Mouse (Mus musculus) intestine, embryonic 15.5 days (tissue): ENCODE measurements around the gene Rhebl1. TPM values are rescaled to one million over a fixed set of nuclear protein-coding genes. Genes with fewer than 3 reads are reported as not detected.
"Not testable (repeated sequence)": the region's sequence is repeated elsewhere in the genome, so short reads cannot be mapped to it uniquely, and the experiment has no call there.

Experiments used
- ATAC-seq: fragments of 200-750 bp; cut with Nextera tagmentation; 2 replicates; pipeline ENCODE4 v1.8.0; 2017; ENCODE audit warnings: moderate TSS enrichment, moderate library complexity
- H3K27ac ChIP-seq: fragments of 300-500 bp; sonication (generic); 2 replicates; pipeline ENCODE4 v1.5.1; 2015; ENCODE audit warnings: mild to moderate bottlenecking, inconsistent platforms
- H3K27me3 ChIP-seq: fragments of 300-500 bp; sonication (generic); replicated peaks from 2 replicates; pipeline ENCODE4 v1.6.1; 2015; ENCODE audit warnings: inconsistent platforms
- H3K36me3 ChIP-seq: fragments of 300-500 bp; sonication (generic); 2 replicates; pipeline ENCODE4 v1.6.1; 2015; ENCODE audit warnings: inconsistent platforms
- H3K4me1 ChIP-seq: fragments of 300-500 bp; sonication (generic); replicated peaks from 2 replicates; pipeline ENCODE4 v1.6.1; 2015; ENCODE audit warnings: inconsistent platforms
- H3K4me2 ChIP-seq: fragments of 300-500 bp; sonication (generic); replicated peaks from 2 replicates; pipeline ENCODE4 v1.6.1; 2015; ENCODE audit warnings: mild to moderate bottlenecking, inconsistent platforms
- H3K4me3 ChIP-seq: fragments of 300-500 bp; sonication (generic); replicated peaks from 2 replicates; pipeline ENCODE4 v1.5.1; 2015; ENCODE audit warnings: inconsistent platforms
- H3K9ac ChIP-seq: fragments of 300-500 bp; sonication (generic); 2 replicates; pipeline ENCODE4 v1.6.1; 2015; ENCODE audit warnings: inconsistent platforms
- H3K9me3 ChIP-seq: fragments of 300-500 bp; sonication (generic); 2 replicates; pipeline ENCODE4 v1.6.1; 2016; ENCODE audit warnings: inconsistent platforms
- WGBS: fragments of 180-500 bp; shearing (Covaris S2); methylation state at CpG from one replicate; pipeline ENCODE4 v1.1.7; 2015; 5-methylcytosine and 5-hydroxymethylcytosine counted together
- polyA plus RNA-seq: library from polyadenylated mRNA; unstranded; fragments of >200 nt; fragmentation: Nextera tagmentation; extraction: Ambion mirVana; gene quantifications from 2 replicates; pipeline ENCODE4 v1.2.1, GENCODE M21; 2015

Gene Rhebl1
- 10.8 and 12.5 TPM in 2 replicates for polyA plus RNA-seq

DNA sequence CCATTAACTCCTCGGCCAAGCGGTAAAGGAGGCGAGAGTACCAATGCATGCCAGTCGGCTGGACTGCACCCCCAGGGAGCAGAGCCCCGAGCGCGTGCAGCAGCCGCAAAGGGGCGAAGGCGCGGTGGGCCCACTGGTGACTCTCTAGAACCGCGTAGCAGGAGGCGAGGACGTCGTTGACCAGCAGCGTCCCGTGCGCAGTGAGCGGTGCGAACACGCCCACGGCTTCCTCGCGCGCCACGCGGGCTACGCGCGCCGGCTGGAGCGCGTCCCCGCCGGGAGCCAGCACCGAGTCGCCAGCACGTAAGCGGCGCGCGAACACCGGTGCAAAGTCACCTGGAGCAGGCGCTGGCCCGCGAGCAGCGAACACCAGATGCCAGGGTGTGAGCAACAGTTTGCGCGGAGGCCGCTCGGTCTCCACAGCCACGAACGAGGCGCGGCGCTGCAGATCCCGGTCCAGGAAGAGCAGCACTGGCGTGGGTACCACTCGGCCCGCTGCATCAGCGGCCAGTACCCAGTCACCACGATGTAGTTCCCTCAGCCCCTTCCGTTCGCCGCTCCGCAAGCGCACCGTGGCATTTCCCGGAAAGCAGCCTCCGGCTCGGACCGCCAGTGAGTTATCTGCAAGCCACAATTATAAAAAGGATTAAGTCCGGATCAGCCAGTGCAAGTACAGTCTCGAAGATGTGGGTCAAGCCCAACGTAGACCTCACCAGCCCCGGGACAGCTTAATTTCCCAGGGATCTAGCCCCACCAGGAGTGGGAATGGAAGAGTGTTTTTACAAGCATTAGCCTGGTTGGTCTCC lies at the start of gene Rhebl1:
Rhebl1 (minus strand) TSS at position 601 of the 806 bp plus-strand sequence.
- no peaks in the 10 kb centered on the region for H3K9me3 ChIP-seq
- peaks cover 71% of the 10 kb centered on the region for H3K27me3 ChIP-seq
- peak within 1 kb of the TSS; percentile 96 for H3K4me2 ChIP-seq
- peak within 1 kb of the TSS; percentile 46 for H3K9ac ChIP-seq
- WGBS, result under 1% methylated on average over 77 of the region's 77 CpGs
- ATAC-seq, result peak; percentile 17; the same call in 1 of the 2 replicates
- peak within 1 kb of the TSS; percentile 54 for H3K4me3 ChIP-seq
- no peaks in the 10 kb centered on the region for H3K36me3 ChIP-seq
- H3K4me1 ChIP-seq, result peaks cover 45% of the 10 kb centered on the region
- H3K27ac ChIP-seq, result no peak within 1 kb of the TSS

DNA sequence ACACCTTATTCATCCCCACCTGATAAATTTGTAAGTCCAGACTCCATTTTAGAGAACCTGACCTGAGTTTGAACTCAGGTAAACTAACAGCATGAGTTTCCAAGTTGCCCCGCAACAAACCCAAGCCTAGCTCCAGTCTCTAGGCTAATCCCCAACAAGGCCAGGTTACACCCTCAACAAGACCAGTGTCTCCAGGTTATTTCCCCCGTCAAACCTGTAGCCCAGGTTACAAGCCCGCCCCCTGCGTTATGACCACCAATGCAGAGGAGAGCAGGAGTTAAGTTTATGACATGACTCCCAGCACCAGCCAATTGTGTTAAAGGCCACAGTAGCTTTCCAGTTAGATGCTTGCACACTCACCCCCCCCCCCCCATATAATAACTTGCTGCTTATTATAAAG lies 48.8 kb upstream of the Rhebl1 start:
- 55% methylated on average over 4 of the region's 4 CpGs for WGBS

DNA sequence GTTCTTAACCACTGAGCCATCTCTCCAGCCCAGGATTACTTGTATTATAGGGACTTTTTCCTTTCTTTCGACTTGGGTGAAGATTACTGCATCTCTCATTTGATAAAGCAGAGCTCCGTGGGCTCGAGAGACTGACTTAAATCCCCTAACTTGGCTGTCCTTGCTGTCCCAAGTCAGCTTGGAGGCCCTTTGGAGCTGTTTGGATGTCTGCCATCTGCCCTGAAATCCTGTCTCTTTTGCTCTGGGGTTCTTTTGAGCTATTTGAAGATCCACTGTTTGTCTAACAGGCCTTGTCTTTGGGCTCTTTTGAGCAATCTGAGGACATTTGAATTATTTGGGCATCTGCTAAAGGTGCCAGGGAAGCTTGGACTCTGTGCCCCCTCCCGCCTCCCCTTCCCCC lies 47.7 kb upstream of the Rhebl1 start:
- H3K36me3 ChIP-seq, result no peaks in the 10 kb centered on the region
- no peak overlapping the region for H3K4me3 ChIP-seq
- ATAC-seq, result no peak
- no peak overlapping the region for H3K4me2 ChIP-seq
- 84% methylated on average over 4 of the region's 4 CpGs for whole genome bisulfite sequencing
- H3K27me3 ChIP-seq, result no peaks in the 10 kb centered on the region
- no peaks in the 10 kb centered on the region for H3K4me1 ChIP-seq
- no peaks in the 10 kb centered on the region for H3K9me3 ChIP-seq
- no peak overlapping the region for H3K9ac ChIP-seq
- H3K27ac ChIP-seq, result no peak overlapping the region

More for the DNA sequence above, 48.8 kb upstream of the Rhebl1 start:
- Histone ChIP-seq H3K4me1 (no peaks in the 10 kb centered on the region), H3K27me3 (no peaks in the 10 kb centered on the region), H3K9ac (no peak overlapping the region), H3K4me3 (no peak overlapping the region), H3K4me2 (no peak overlapping the region), H3K27ac (no peak overlapping the region), H3K36me3 (no peaks in the 10 kb centered on the region), H3K9me3 (no peaks in the 10 kb centered on the region)
- ATAC-seq, result no peak

DNA sequence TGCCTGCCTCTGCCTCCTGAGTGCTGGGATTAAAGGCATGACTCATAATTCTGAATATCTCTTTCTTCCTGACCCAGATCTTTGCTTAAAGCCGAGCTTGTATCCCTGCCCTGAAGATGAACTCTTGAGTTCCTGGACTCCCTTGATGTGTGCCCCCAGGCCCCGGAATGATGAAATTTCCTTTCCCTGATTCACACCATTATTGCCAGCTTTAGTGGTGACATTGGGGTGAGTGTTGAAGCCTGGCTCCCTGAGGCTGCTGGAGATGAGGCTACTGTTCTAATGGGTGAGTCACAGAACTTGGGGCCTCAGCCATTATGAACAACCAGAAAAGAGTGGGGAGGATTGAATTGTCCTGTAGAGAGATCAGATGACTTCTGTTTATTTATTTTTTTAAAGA lies 47.2 kb upstream of the Rhebl1 start:
- Histone ChIP-seq H3K4me2 (no peak overlapping the region), H3K36me3 (no peaks in the 10 kb centered on the region), H3K4me1 (no peaks in the 10 kb centered on the region), H3K27me3 (no peaks in the 10 kb centered on the region), H3K9me3 (no peaks in the 10 kb centered on the region), H3K27ac (no peak overlapping the region), H3K4me3 (no peak overlapping the region), H3K9ac (no peak overlapping the region)
- no peak for ATAC-seq
- WGBS, result 77% methylated on average over 2 of the region's 2 CpGs

DNA sequence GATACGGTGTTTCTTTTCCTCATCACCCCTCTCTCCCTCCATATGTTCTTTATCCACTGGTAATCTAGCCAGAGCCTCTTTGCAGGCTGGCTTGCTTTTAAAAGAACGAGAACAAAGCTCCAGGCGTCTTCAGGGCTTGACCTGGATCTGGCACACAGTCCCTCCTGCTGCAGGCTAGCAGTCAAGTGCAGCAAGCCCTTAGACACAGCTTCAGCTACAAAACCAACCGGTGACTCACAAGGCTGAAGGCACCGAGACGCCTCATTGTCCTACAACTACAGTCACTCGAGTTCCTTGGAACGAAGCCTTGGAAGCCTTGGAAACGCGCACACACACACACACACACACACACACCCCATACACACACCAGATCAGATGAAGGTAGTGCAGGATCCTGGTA lies 46.5 kb upstream of the Rhebl1 start:
- no peak for ATAC-seq
- WGBS, result 80% methylated on average over 10 of the region's 10 CpGs
- Histone ChIP-seq H3K9me3 (no peaks in the 10 kb centered on the region), H3K4me3 (no peak overlapping the region), H3K27me3 (no peaks in the 10 kb centered on the region), H3K4me2 (no peak overlapping the region), H3K9ac (no peak overlapping the region), H3K36me3 (no peaks in the 10 kb centered on the region), H3K27ac (no peak overlapping the region), H3K4me1 (peaks cover 1% of the 10 kb centered on the region)

DNA sequence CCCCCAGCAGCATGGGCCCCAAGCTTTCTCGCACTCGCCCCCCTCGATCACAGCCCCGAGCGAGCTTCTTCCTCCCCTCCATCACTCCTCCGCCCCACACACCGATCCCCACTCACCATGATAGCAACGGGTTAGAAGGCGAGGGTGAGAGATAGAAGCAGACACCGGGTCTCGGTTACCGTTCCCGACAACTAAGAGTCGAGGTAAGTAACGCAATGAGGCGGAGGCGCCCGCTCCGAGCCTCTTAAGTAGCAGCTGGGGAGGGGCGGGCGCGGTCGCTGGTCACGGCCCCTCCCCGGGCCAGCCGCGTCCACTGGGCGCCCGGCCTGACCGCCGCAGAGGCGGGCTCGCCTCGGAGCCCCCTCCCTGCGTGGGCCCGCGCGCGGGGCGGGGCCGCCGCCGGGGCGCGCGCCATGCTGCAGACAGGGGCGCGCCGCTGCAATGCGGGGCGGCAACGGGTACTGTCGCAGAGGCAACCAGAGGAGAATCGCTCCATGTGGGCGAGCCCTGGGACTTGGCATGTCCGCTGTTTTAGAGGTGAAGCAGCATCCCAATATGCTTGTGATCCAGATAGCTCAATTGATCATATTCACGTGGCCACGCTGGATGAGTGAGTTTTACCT lies 40.0 kb upstream of the Rhebl1 start, which contains the start of gene Tuba1b:
Tuba1b (minus strand) TSS at position 349 of the 623 bp plus-strand sequence.
- peak within 1 kb of the TSS; percentile 78 for H3K4me3 ChIP-seq
- H3K9ac ChIP-seq, result peak within 1 kb of the TSS; percentile 88
- peak within 1 kb of the TSS; percentile 99 for H3K27ac ChIP-seq
- no peaks in the 10 kb centered on the region for H3K9me3 ChIP-seq
- H3K27me3 ChIP-seq, result no peaks in the 10 kb centered on the region
- peaks cover 11% of the 10 kb centered on the region for H3K4me1 ChIP-seq
- peaks cover 7% of the 10 kb centered on the region for H3K36me3 ChIP-seq
- peak; percentile 98 for ATAC-seq
- WGBS, result under 1% methylated on average over 56 of the region's 58 CpGs
- peak within 1 kb of the TSS; percentile 90 for H3K4me2 ChIP-seq

DNA sequence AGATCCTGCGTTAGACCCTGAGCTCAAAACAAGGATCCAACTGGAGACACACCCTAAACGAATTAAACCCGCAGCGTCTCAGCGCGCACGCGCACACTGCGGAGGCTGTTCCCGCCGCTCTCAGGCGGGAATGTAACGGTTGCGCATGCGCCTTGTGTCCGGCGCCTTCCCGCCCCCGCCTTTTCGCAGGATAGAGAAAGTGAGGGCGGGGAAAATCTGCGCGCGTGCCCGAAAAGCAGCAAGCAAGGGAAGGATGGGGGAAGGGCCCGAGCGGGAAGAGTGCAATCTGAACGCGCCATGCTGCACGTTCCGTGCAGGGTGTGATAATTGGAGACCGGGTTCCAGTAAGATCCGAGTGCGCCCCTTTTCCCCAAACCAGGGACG lies 39.5 kb upstream of the Rhebl1 start:
- H3K4me3 ChIP-seq, result peak overlapping the region; percentile 78

DNA sequence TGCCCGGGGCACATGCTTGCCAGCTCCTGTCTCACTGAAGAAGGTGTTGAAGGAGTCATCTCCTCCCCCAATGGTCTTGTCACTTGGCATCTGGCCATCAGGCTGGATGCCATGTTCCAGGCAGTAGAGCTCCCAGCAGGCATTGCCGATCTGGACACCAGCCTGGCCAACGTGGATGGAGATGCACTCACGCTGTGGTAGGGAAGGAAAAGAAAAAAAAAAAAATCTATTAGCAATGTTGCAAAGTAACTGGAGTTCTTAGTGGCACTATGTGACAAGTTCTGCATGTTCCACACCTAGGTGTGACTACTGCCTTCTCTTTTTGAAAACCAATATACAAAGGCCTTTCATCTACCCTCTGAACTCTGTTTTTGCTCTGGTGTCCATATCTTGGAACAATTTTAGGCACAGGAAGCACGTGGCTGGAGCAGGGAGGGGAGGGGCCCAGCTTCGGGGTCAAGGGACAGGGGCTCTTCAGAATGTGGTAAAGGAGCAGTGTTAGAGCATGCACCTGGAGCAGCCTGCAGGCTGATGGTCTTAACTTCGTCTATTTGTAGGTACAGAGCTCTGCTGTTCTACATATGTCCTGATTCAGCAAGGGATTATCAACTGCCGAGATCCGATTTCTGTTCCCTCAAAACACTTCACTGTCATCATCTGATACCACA lies 38.8 kb upstream of the Rhebl1 start:
- H3K4me3 ChIP-seq, result peak overlapping the region; percentile 78
- H3K9me3 ChIP-seq, H3K27me3 ChIP-seq, H3K36me3 ChIP-seq: not testable (repeated sequence)
- 3% methylated on average over 8 of the region's 9 CpGs for WGBS
- 0 out of 2 replicates have a peak, but pooled peaks have one; percentile 15 for ATAC-seq
- peak overlapping the region; percentile 88 for H3K9ac ChIP-seq
- peaks cover 11% of the 10 kb centered on the region for H3K4me1 ChIP-seq
- H3K27ac ChIP-seq, result peak overlapping the region; percentile 99
- peak overlapping the region; percentile 90 for H3K4me2 ChIP-seq

More for the DNA sequence above, 39.5 kb upstream of the Rhebl1 start:
- H3K36me3 ChIP-seq, result peaks cover 7% of the 10 kb centered on the region
- H3K9ac ChIP-seq, result peak overlapping the region; percentile 88
- no peaks in the 10 kb centered on the region for H3K9me3 ChIP-seq
- WGBS, result under 1% methylated on average over 35 of the region's 35 CpGs
- H3K4me1 ChIP-seq, result peaks cover 11% of the 10 kb centered on the region
- H3K4me2 ChIP-seq, result peak overlapping the region; percentile 90
- no peaks in the 10 kb centered on the region for H3K27me3 ChIP-seq
- H3K27ac ChIP-seq, result peak overlapping the region; percentile 99
- ATAC-seq, result peak; percentile 89

DNA sequence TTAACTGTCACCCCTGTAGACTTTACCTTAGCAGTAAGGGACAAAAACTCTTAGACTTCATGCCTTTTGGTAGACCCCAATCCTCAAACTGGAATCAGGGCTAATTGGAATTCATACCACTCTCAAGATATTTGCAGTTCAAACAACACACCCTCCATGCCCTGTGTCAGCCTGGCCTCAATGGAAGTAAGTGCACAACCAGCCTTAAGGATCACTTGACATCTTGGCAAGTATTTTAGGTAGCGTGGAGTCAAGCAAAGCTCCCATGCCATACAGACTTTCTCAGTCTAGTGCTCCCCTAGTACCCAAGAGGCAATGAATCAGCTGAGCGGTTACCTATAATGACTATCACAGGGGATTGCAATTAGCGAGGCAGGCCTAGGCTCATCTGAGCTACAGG lies 36.7 kb upstream of the Rhebl1 start:
- Histone ChIP-seq H3K27ac (no peak overlapping the region), H3K27me3 (no peaks in the 10 kb centered on the region), H3K4me2 (no peak overlapping the region), H3K36me3 (peaks cover 7% of the 10 kb centered on the region), H3K9me3 (no peaks in the 10 kb centered on the region), H3K9ac (no peak overlapping the region), H3K4me3 (no peak overlapping the region), H3K4me1 (peaks cover 11% of the 10 kb centered on the region)
- ATAC-seq, result no peak
- WGBS, result 84% methylated on average over 3 of the region's 3 CpGs

DNA sequence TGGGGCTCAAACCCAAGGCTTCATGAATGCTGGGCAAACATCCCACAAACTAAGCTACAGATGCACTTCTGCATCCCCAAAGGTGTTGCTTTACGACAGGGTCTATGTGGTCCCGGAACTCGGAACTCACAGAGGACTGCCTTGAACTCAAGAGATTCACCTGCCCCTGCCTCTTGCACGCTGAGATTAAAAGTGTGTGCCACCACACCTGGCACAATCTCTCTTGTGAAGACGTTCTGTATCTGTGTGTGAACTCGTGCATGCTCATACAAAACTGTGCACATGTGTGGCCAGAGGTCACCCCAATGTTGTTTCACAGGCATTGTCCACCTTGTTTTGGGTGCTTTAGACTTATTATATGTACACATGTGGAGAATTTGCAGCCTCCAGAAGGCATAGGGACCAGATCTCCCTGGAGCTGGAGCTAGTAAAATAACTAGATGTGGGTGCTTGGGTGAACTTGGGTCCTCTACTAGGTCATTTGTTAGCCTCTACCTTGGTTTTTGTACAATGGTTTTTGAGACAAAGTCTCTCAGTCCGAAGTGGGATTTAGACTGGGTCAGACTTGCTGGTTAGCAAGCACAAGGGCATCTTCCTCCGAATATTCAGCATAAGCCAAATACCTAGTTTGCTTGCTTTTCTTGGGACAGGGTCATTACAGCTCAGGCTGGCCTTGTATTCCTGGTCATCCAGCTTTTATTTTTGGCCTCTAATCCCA lies 35.8 kb upstream of the Rhebl1 start:
- WGBS, result 45% methylated on average over 8 of the region's 8 CpGs
- H3K9ac ChIP-seq, result no peak overlapping the region
- H3K27ac ChIP-seq, result no peak overlapping the region
- H3K9me3 ChIP-seq, result no peaks in the 10 kb centered on the region
- no peak for ATAC-seq
- peaks cover 4% of the 10 kb centered on the region for H3K4me1 ChIP-seq
- H3K36me3 ChIP-seq, result peaks cover 7% of the 10 kb centered on the region
- H3K27me3 ChIP-seq, result no peaks in the 10 kb centered on the region
- H3K4me3 ChIP-seq, result no peak overlapping the region
- no peak overlapping the region for H3K4me2 ChIP-seq

DNA sequence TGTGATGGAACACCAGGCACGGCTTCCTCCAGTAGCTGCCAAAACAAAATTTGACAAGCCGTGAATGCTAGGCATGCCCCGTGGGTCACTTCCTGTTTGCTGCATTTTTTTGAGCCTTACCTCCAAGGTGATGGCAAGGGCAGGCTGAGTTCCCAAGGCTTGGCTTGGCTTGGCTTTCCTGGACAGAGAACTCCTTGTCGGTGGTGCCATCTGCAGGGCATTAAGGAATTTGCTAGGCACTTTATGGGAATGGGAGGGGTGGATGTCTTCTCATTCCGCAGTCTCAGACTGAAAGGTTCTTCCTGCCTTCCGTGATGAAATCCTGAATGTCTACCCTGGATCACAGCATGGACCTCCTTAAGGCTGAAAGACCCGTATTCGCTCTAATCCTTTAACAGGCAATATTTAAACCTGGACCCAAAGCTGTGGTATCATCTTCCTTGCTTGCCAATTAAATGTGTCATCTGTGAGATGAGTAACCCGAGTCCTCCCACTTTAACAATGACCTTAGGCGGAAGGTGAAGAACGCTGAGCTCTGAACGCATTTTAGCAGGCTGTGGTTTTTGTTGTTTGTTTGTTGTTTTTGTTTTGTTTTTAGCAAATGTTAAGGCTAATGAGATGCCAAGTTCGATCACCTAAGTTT lies 34.4 kb upstream of the Rhebl1 start:
- peak; percentile 77 for ATAC-seq
- WGBS, result 15% methylated on average over 13 of the region's 13 CpGs
- Histone ChIP-seq H3K27ac (no peak overlapping the region), H3K4me3 (no peak overlapping the region), H3K4me1 (peaks cover 3% of the 10 kb centered on the region; the same call in 1 of the 2 replicates), H3K4me2 (0 out of 2 replicates have a peak overlapping the region, but pooled peaks have one; percentile 26), H3K9me3 (no peaks in the 10 kb centered on the region), H3K36me3 (peaks cover 7% of the 10 kb centered on the region), H3K27me3 (no peaks in the 10 kb centered on the region), H3K9ac (no peak overlapping the region)
